Mouse (Mus musculus) liver, embryonic 11.5 days (tissue): ENCODE results near the gene Kit. TPM values are rescaled to one million over a fixed set of nuclear protein-coding genes. Genes with fewer than 3 reads are reported as not detected.

Experiments used
- ATAC-seq: fragments of 200-750 bp; cut with Nextera tagmentation; replicated peaks from 2 replicates; pipeline ENCODE4 v1.8.0; 2017; ENCODE audit warnings: moderate number of reproducible peaks, mild to moderate bottlenecking, moderate TSS enrichment, moderate library complexity; ENCODE audit not compliant: low FRiP score
- DNase-seq: peaks from one replicate; pipeline ENCODE4 v3.0.0-alpha.2; 2017; ENCODE audit warnings: low spot score
- H3K27ac ChIP-seq: fragments of 300-500 bp; sonication (generic); 2 replicates; pipeline ENCODE4 v1.5.1; 2014; ENCODE audit warnings: mild to moderate bottlenecking, low read depth, low read length, control low read depth
- H3K27me3 ChIP-seq: fragments of 300-500 bp; sonication (generic); replicated peaks from 2 replicates; pipeline ENCODE4 v1.6.1; 2014; ENCODE audit warnings: low read length, mixed read lengths; ENCODE audit not compliant: control insufficient read depth, insufficient read depth
- H3K36me3 ChIP-seq: fragments of 300-500 bp; sonication (generic); 2 replicates; pipeline ENCODE4 v1.6.1; 2014; ENCODE audit warnings: mild to moderate bottlenecking, low read length, moderate library complexity, mixed read lengths; ENCODE audit not compliant: control insufficient read depth, insufficient read depth
- H3K4me1 ChIP-seq: fragments of 300-500 bp; sonication (generic); replicated peaks from 2 replicates; pipeline ENCODE4 v1.6.1; 2014; ENCODE audit warnings: low read length, mixed read lengths; ENCODE audit not compliant: control insufficient read depth, insufficient read depth
- H3K4me2 ChIP-seq: fragments of 300-500 bp; sonication (generic); 2 replicates; pipeline ENCODE4 v1.6.1; 2014; ENCODE audit warnings: mild to moderate bottlenecking, control low read depth, moderate library complexity
- H3K4me3 ChIP-seq: fragments of 300-500 bp; sonication (generic); 2 replicates; pipeline ENCODE4 v1.5.1; 2014; ENCODE audit warnings: low read depth, low read length, control low read depth
- H3K9ac ChIP-seq: fragments of 300-500 bp; sonication (generic); 2 replicates; pipeline ENCODE4 v1.6.1; 2014; ENCODE audit warnings: low read depth, low read length, control low read depth
- H3K9me3 ChIP-seq: fragments of 300-500 bp; sonication (generic); 2 replicates; pipeline ENCODE4 v1.6.1; 2016; ENCODE audit warnings: low read length, inconsistent platforms, mixed read lengths; ENCODE audit not compliant: control insufficient read depth
- WGBS: fragments of 180-500 bp; shearing (Covaris S2); extraction: QIAGEN DNeasy Blood & Tissue Kit; methylation state at CpG from one replicate; pipeline ENCODE4 v1.1.7; 2014; 5-methylcytosine and 5-hydroxymethylcytosine counted together
- polyA plus RNA-seq: library from polyadenylated mRNA; unstranded; fragments of >200 nt; fragmentation: Nextera tagmentation; extraction: Ambion mirVana; gene quantifications from 2 replicates; pipeline ENCODE4 v1.2.1, GENCODE M21; 2014

Kit gene
- polyA plus RNA-seq, 1 experiment from 2014 or later, result 54.8 TPM

GRCm38 (mm10) chr5:75553021-75553420 lies 21.7 kb upstream of the Kit start:
- no peak overlapping the region for H3K27ac ChIP-seq
- no peaks in the 10 kb centered on the region for H3K9me3 ChIP-seq
- H3K4me2 ChIP-seq, result no peak overlapping the region
- H3K4me1 ChIP-seq, result no peaks in the 10 kb centered on the region
- H3K27me3 ChIP-seq, result no peaks in the 10 kb centered on the region
- no peak overlapping the region for H3K4me3 ChIP-seq
- H3K36me3 ChIP-seq, result no peaks in the 10 kb centered on the region
- 86% methylated on average over 3 of the region's 3 CpGs for WGBS
- no peak for DNase-seq
- H3K9ac ChIP-seq, result no peak overlapping the region
- ATAC-seq, result no peak

GRCm38 (mm10) chr5:75557636-75558035 lies 17.1 kb upstream of the Kit start:
- no peaks in the 10 kb centered on the region for H3K27me3 ChIP-seq
- H3K4me2 ChIP-seq, result no peak overlapping the region
- no peak for DNase-seq
- no peaks in the 10 kb centered on the region for H3K36me3 ChIP-seq
- ATAC-seq, result no peak
- no peak overlapping the region for H3K4me3 ChIP-seq
- no peak overlapping the region for H3K27ac ChIP-seq
- H3K9ac ChIP-seq, result no peak overlapping the region
- H3K4me1 ChIP-seq, result no peaks in the 10 kb centered on the region
- WGBS, result 85% methylated on average over 11 of the region's 11 CpGs
- H3K9me3 ChIP-seq, result no peaks in the 10 kb centered on the region

GRCm38 (mm10) chr5:75559291-75559690 lies 15.4 kb upstream of the Kit start:
- no peak overlapping the region for H3K4me2 ChIP-seq
- 70% methylated on average over 6 of the region's 6 CpGs for WGBS
- no peak for ATAC-seq

GRCm38 (mm10) chr5:75561231-75561630 lies 13.5 kb upstream of the Kit start:
- Histone ChIP-seq H3K27me3 (no peaks in the 10 kb centered on the region), H3K4me3 (no peak overlapping the region), H3K9ac (no peak overlapping the region), H3K27ac (no peak overlapping the region), H3K9me3 (no peaks in the 10 kb centered on the region), H3K4me2 (no peak overlapping the region), H3K36me3 (no peaks in the 10 kb centered on the region), H3K4me1 (no peaks in the 10 kb centered on the region)
- 79% methylated on average over 2 of the region's 2 CpGs for WGBS
- DNase-seq (no peak), ATAC-seq (no peak)

More at GRCm38 (mm10) chr5:75559291-75559690, 15.4 kb upstream of the Kit start:
- no peak for DNase-seq
- no peak overlapping the region for H3K4me3 ChIP-seq
- no peaks in the 10 kb centered on the region for H3K4me1 ChIP-seq
- no peaks in the 10 kb centered on the region for H3K27me3 ChIP-seq
- no peaks in the 10 kb centered on the region for H3K36me3 ChIP-seq
- no peaks in the 10 kb centered on the region for H3K9me3 ChIP-seq
- no peak overlapping the region for H3K27ac ChIP-seq
- H3K9ac ChIP-seq, result no peak overlapping the region

GRCm38 (mm10) chr5:75574151-75574851 lies 415 bp upstream of the Kit start:
- DNase-seq (no peak), ATAC-seq (no peak)
- no peaks in the 10 kb centered on the region for H3K36me3 ChIP-seq
- peak overlapping the region; percentile 84 for H3K4me3 ChIP-seq
- H3K27ac ChIP-seq, result no peak overlapping the region
- WGBS, result 5% methylated on average over 27 of the region's 27 CpGs
- no peaks in the 10 kb centered on the region for H3K27me3 ChIP-seq
- H3K4me2 ChIP-seq, result peak overlapping the region; percentile 98
- peaks cover 30% of the 10 kb centered on the region for H3K4me1 ChIP-seq
- H3K9me3 ChIP-seq, result no peaks in the 10 kb centered on the region
- peak overlapping the region; percentile 87 for H3K9ac ChIP-seq

- Histone ChIP-seq H3K27me3 (no peaks in the 10 kb centered on the region), H3K9ac (peak overlapping the region; percentile 87), H3K4me1 (peaks cover 46% of the 10 kb centered on the region), H3K36me3 (no peaks in the 10 kb centered on the region), H3K9me3 (no peaks in the 10 kb centered on the region), H3K4me2 (peak overlapping the region; percentile 98), H3K27ac (peak overlapping the region; percentile 68), H3K4me3 (peak overlapping the region; percentile 84)
- ATAC-seq (peak; percentile 54), DNase-seq (peak; percentile 79)
- WGBS, result under 1% methylated on average over 53 of the region's 53 CpGs
Measured at GRCm38 (mm10) chr5:75575567-75576515, 1.1 kb downstream of the Kit start.

- Histone ChIP-seq H3K4me3 (peak overlapping the region; percentile 84), H3K36me3 (no peaks in the 10 kb centered on the region), H3K27me3 (no peaks in the 10 kb centered on the region), H3K9ac (peak overlapping the region; percentile 87), H3K27ac (0 out of 2 replicates have a peak overlapping the region, but pooled peaks have one; percentile 32), H3K4me2 (peak overlapping the region; percentile 98), H3K9me3 (no peaks in the 10 kb centered on the region), H3K4me1 (peaks cover 54% of the 10 kb centered on the region)
- ATAC-seq (no peak), DNase-seq (no peak)
- WGBS, result 25% methylated on average over 6 of the region's 6 CpGs
Measured at GRCm38 (mm10) chr5:75576741-75577140, 2.0 kb downstream of the Kit start.

- DNase-seq (no peak), ATAC-seq (no peak)
- peak overlapping the region; percentile 42 for H3K9ac ChIP-seq
- peak overlapping the region; percentile 84 for H3K4me3 ChIP-seq
- no peaks in the 10 kb centered on the region for H3K36me3 ChIP-seq
- no peaks in the 10 kb centered on the region for H3K27me3 ChIP-seq
- peaks cover 57% of the 10 kb centered on the region for H3K4me1 ChIP-seq
- H3K4me2 ChIP-seq, result peak overlapping the region; percentile 98
- H3K9me3 ChIP-seq, result no peaks in the 10 kb centered on the region
- H3K27ac ChIP-seq, result peak overlapping the region; percentile 57; the same call in 1 of the 2 replicates
- WGBS, result 34% methylated on average over 7 of the region's 7 CpGs
Measured at GRCm38 (mm10) chr5:75578141-75578540, 3.4 kb downstream of the Kit start.
